ENCODE assay signal across 9 mouse cellular contexts in the genomic region with DNA sequence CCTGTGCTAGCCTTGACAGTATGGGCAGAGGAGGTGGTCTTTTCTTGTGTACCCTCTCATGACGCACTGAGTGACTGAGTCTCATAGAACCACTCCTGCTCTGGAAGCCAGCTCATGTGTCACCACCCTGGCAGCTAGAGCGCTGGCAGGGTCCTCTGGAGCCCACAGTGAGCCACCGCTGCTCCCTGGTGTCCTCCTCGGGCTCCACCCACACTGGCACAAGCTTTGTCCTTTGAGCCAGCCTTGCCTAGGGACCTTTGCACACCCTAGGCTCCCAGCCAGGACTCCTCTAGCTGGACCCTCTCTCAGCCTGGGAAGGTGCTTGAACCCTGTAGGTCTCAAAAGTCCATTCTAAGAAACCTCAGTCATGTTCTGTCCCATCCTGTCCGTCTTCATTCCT. TPM values are rescaled to one million over a fixed set of nuclear protein-coding genes. Genes with fewer than 3 reads are reported as not detected.
DNase-seq lines count a peak whose midpoint lies in the region; ATAC-seq and TF ChIP-seq lines count a peak whose summit lies in the region.
"Had no signal": no experiment of that assay in that cellular context is flagged by ENCODE, and none has a peak within 500 bp of the region (broad histone marks: within the 10 kb centered on the region; RNA-seq: fewer than 3 reads in every experiment).

No protein-coding gene starts in this region.

- H3K36me3 ChIP-seq in hindbrain, embryonic 14.5 days (replicated peaks; ENCODE audit: control insufficient read depth, insufficient read depth): no peaks in the 10 kb centered on the region
- no peaks in the 10 kb centered on the region for H3K36me3 ChIP-seq in hindbrain, embryonic 10.5 days
- no peaks in the 10 kb centered on the region for H3K36me3 ChIP-seq in kidney, postnatal 0 days (ENCODE audit: insufficient read depth, low read length)
- no peaks in the 10 kb centered on the region for H3K36me3 ChIP-seq in limb, embryonic 10.5 days

- no peak overlapping the region for H3K4me3 ChIP-seq in hindbrain, embryonic 14.5 days (replicated peaks; ENCODE audit: low read length)
- no peak overlapping the region for H3K4me3 ChIP-seq in hindbrain, embryonic 10.5 days
- no peak overlapping the region for H3K4me3 ChIP-seq in kidney, postnatal 0 days (replicated peaks; ENCODE audit: low read depth, low read length)
- H3K4me3 ChIP-seq in limb, embryonic 10.5 days: no peak overlapping the region

- no peak overlapping the region for H3K9ac ChIP-seq in hindbrain, embryonic 14.5 days
- H3K9ac ChIP-seq in kidney, postnatal 0 days (ENCODE audit: low read depth, low read length): no peak overlapping the region

- no peak for DNase-seq in hindbrain, embryonic 14.5 days (ENCODE audit: low spot score)
- no peak for DNase-seq in hindbrain, embryonic 10.5 days (ENCODE audit: low spot score)
- peak; percentile 48 for DNase-seq in adrenal gland, adult 8-10 months
- peak; percentile 81 to 89 for DNase-seq in heart, adult 18-20 months
- DNase-seq in kidney, postnatal 0 days (ENCODE audit: low spot score): peak; percentile 22
- no peak for DNase-seq in left cerebral cortex, adult 11 months (ENCODE audit: low spot score)
- no peak for DNase-seq in limb, embryonic 10.5 days (ENCODE audit: low spot score)

- H3K4me1 ChIP-seq in hindbrain, embryonic 14.5 days (replicated peaks; ENCODE audit: control insufficient read depth, insufficient read depth, low read length): no peaks in the 10 kb centered on the region
- peaks cover 10% of the 10 kb centered on the region for H3K4me1 ChIP-seq in hindbrain, embryonic 10.5 days (replicated peaks)
- H3K4me1 ChIP-seq in kidney, postnatal 0 days (replicated peaks; ENCODE audit: insufficient read depth, low read length): no peaks in the 10 kb centered on the region
- H3K4me1 ChIP-seq in limb, embryonic 10.5 days: 0 out of 2 replicates have a peak, but pooled peaks cover 4% of the 10 kb centered on the region

- no peak overlapping the region for H3K4me2 ChIP-seq in hindbrain, embryonic 14.5 days (replicated peaks)
- no peak overlapping the region for H3K4me2 ChIP-seq in kidney, postnatal 0 days (ENCODE audit: low read length)

- 71% methylated on average over 5 of the region's 5 CpGs for WGBS in hindbrain, embryonic 14.5 days
- 75% methylated on average over 5 of the region's 5 CpGs for WGBS in hindbrain, embryonic 10.5 days
- 65% methylated on average over 5 of the region's 5 CpGs for WGBS in kidney, postnatal 0 days
- WGBS in limb, embryonic 10.5 days: 69% methylated on average over 5 of the region's 5 CpGs

- ATAC-seq in hindbrain, embryonic 14.5 days (ENCODE audit: low FRiP score): 0 out of 2 replicates have a peak, but pooled peaks have one; percentile 56
- peak; percentile 91 for ATAC-seq in kidney, postnatal 0 days (replicated peaks; ENCODE audit: low FRiP score, low read depth)
- ATAC-seq in erythroblast, adult 5-6 weeks (replicated peaks; ENCODE audit: low FRiP score, poor library complexity, severe bottlenecking): no peak

- H3K27me3 ChIP-seq in hindbrain, embryonic 14.5 days (ENCODE audit: control insufficient read depth, insufficient read depth, low read length): no peaks in the 10 kb centered on the region
- H3K27me3 ChIP-seq in hindbrain, embryonic 10.5 days (ENCODE audit: insufficient read depth, poor library complexity, severe bottlenecking): no peaks in the 10 kb centered on the region; the same call in 1 of the 2 replicates
- no peaks in the 10 kb centered on the region for H3K27me3 ChIP-seq in kidney, postnatal 0 days (ENCODE audit: insufficient read depth, low read length)
- H3K27me3 ChIP-seq in limb, embryonic 10.5 days (ENCODE audit: low read depth, poor library complexity, severe bottlenecking): no peaks in the 10 kb centered on the region

- no peak for TF ChIP-seq CTCF in kidney, postnatal 0 days (IDR thresholded peaks at IDR 0.05; ENCODE audit: low read depth)

- H3K27ac ChIP-seq in hindbrain, embryonic 14.5 days: no peak overlapping the region
- no peak overlapping the region for H3K27ac ChIP-seq in hindbrain, embryonic 10.5 days
- H3K27ac ChIP-seq in kidney, postnatal 0 days: no peak overlapping the region
- no peak overlapping the region for H3K27ac ChIP-seq in limb, embryonic 10.5 days

- H3K9me3 ChIP-seq in hindbrain, embryonic 14.5 days (ENCODE audit: control insufficient read depth, low read length): no peaks in the 10 kb centered on the region
- H3K9me3 ChIP-seq in hindbrain, embryonic 10.5 days: no peaks in the 10 kb centered on the region
- H3K9me3 ChIP-seq in kidney, postnatal 0 days (replicated peaks; ENCODE audit: low read length): no peaks in the 10 kb centered on the region
- no peaks in the 10 kb centered on the region for H3K9me3 ChIP-seq in limb, embryonic 10.5 days (replicated peaks)

RNA-seq across cellular contexts. Expression of gene Klf15, which starts 11.7 kb away (rescaled TPM):
- 15.7 and 16.2 TPM in 2 replicates for polyA plus RNA-seq in hindbrain, embryonic 14.5 days (2014; fragmentation: Nextera tagmentation; extraction: Ambion mirVana)
- polyA plus RNA-seq in hindbrain, embryonic 10.5 days (2016; fragmentation: Nextera tagmentation; extraction: Ambion mirVana): 4.1 and 4.9 TPM in 2 replicates
- 10 to 100 TPM; 18.3 to 30.6 (median 27.6) TPM for total RNA-seq in adrenal gland, adult 8-10 months (2022)
- total RNA-seq in heart, adult 18-20 months (2021): 10 to 100 TPM; 70.9 to 89.8 TPM
- polyA plus RNA-seq in kidney, postnatal 0 days (2015; fragmentation: Nextera tagmentation; extraction: Ambion mirVana): 17.1 and 20.8 TPM in 2 replicates
- total RNA-seq in erythroblast, adult 5-6 weeks (2015; ENCODE audit: low replicate concordance): not detected in 2 replicates
- 0.42 and 0.43 TPM in 2 replicates for total RNA-seq in erythroblast, adult 5-6 weeks (2017; ENCODE audit: low replicate concordance)
- polyA plus RNA-seq in limb, embryonic 10.5 days (2016; fragmentation: Nextera tagmentation; extraction: Ambion mirVana): 4.3 and 7.5 TPM in 2 replicates
- total RNA-seq: neutrophil, adult 5-6 weeks had no signal

RNA-seq across cellular contexts. Expression of gene Cfap100, which starts 22.1 kb away (rescaled TPM):
- polyA plus RNA-seq in hindbrain, embryonic 14.5 days (2014; fragmentation: Nextera tagmentation; extraction: Ambion mirVana): 5.6 and 5.7 TPM in 2 replicates
- polyA plus RNA-seq in hindbrain, embryonic 10.5 days (2016; fragmentation: Nextera tagmentation; extraction: Ambion mirVana): 1.2 and 2.0 TPM in 2 replicates
- 1 to 10 TPM in 1 of 4 experiments, under 1 TPM in 2, not detected in 1; 0.23 to 2.5 (median 0.30) TPM for total RNA-seq in adrenal gland, adult 8-10 months (2022)
- total RNA-seq in heart, adult 18-20 months (2021): under 1 TPM; 0.15 to 0.28 TPM
- 0.48 and 0.71 TPM in 2 replicates for polyA plus RNA-seq in kidney, postnatal 0 days (2015; fragmentation: Nextera tagmentation; extraction: Ambion mirVana)
- total RNA-seq in erythroblast, adult 5-6 weeks (2015; ENCODE audit: low replicate concordance): not detected in 2 replicates
- total RNA-seq in erythroblast, adult 5-6 weeks (2017; ENCODE audit: low replicate concordance): not detected in 2 replicates
- 0.30 and 0.64 TPM in 2 replicates for polyA plus RNA-seq in limb, embryonic 10.5 days (2016; fragmentation: Nextera tagmentation; extraction: Ambion mirVana)

RNA-seq across cellular contexts. Expression of gene Aldh1l1, which starts 35.5 kb away (rescaled TPM):
- 47.0 and 53.8 TPM in 2 replicates for polyA plus RNA-seq in hindbrain, embryonic 14.5 days (2014; fragmentation: Nextera tagmentation; extraction: Ambion mirVana)
- 1.7 and 2.9 TPM in 2 replicates for polyA plus RNA-seq in hindbrain, embryonic 10.5 days (2016; fragmentation: Nextera tagmentation; extraction: Ambion mirVana)
- total RNA-seq in adrenal gland, adult 8-10 months (2022): 100 to 1,000 TPM; 137 to 222 (median 182) TPM
- 1 to 10 TPM; 1.7 to 4.9 TPM for total RNA-seq in heart, adult 18-20 months (2021)
- 42.8 and 47.1 TPM in 2 replicates for polyA plus RNA-seq in kidney, postnatal 0 days (2015; fragmentation: Nextera tagmentation; extraction: Ambion mirVana)
- total RNA-seq in erythroblast, adult 5-6 weeks (2015; ENCODE audit: low replicate concordance): not detected in 2 replicates
- 1.2 TPM in 1 of 2 replicates, not detected in the other for total RNA-seq in erythroblast, adult 5-6 weeks (2017; ENCODE audit: low replicate concordance)
- 1.6 and 1.7 TPM in 2 replicates for polyA plus RNA-seq in limb, embryonic 10.5 days (2016; fragmentation: Nextera tagmentation; extraction: Ambion mirVana)
- total RNA-seq: neutrophil, adult 5-6 weeks had no signal

Comparison
In these comparisons a context has a peak if more than half of its experiments do, and no peak if none do; other contexts are left out.
1. RNA of gene Aldh1l1, which starts 35.5 kb away (polyA plus RNA-seq): 47.0 to 53.8 TPM in hindbrain, embryonic 14.5 days and 42.8 to 47.1 TPM in kidney, postnatal 0 days; 1.7 to 2.9 TPM in hindbrain, embryonic 10.5 days and 1.6 to 1.7 TPM in limb, embryonic 10.5 days; every median in the first group is over 10 times any median in the second.
2. DNase-seq: peak in adrenal gland, adult 8-10 months (single experiment), heart, adult 18-20 months (2 of 2) and kidney, postnatal 0 days (single experiment); none in hindbrain, embryonic 14.5 days (single experiment), hindbrain, embryonic 10.5 days (single experiment), left cerebral cortex, adult 11 months (single experiment) and limb, embryonic 10.5 days (single experiment).